Mouse (Mus musculus) liver, adult 2 months (tissue): ENCODE measurements around the gene Fam209. TPM values are rescaled to one million over a fixed set of nuclear protein-coding genes. Genes with fewer than 3 reads are reported as not detected.

ENCODE experiments used
- DNase-seq: peaks from one replicate; pipeline ENCODE4 v3.0.0-alpha.2; 2011; ENCODE audit warnings: low read depth, low spot score; ENCODE audit errors: extremely low read depth
- H3K27ac ChIP-seq: fragments of 200-500 bp; replicated peaks from 2 replicates; pipeline ENCODE4 v1.5.1; 2012; ENCODE audit warnings: low read depth, mild to moderate bottlenecking, control low read depth, inconsistent platforms, low read length; ENCODE audit not compliant: insufficient read depth
- H3K27me3 ChIP-seq: fragments of 200-500 bp; 2 replicates; pipeline ENCODE4 v1.6.1; 2012; ENCODE audit warnings: mild to moderate bottlenecking, moderate library complexity, low read length, inconsistent platforms; ENCODE audit not compliant: control insufficient read depth, insufficient read depth
- H3K36me3 ChIP-seq: fragments of 200-500 bp; 2 replicates; pipeline ENCODE4 v1.6.1; 2012; ENCODE audit warnings: low read length, inconsistent platforms; ENCODE audit not compliant: control insufficient read depth, insufficient read depth
- H3K4me1 ChIP-seq: fragments of 200-500 bp; 2 replicates; pipeline ENCODE4 v1.6.1; 2011; ENCODE audit warnings: low read length; ENCODE audit not compliant: control insufficient read depth, insufficient read depth
- H3K4me3 ChIP-seq: fragments of 200-500 bp; 2 replicates; pipeline ENCODE4 v1.5.1; 2011; ENCODE audit warnings: low read depth, mild to moderate bottlenecking, control low read depth, low read length, moderate library complexity; ENCODE audit not compliant: insufficient read depth
- H3K79me2 ChIP-seq: fragments of 200-500 bp; 2 replicates; pipeline ENCODE4 v1.6.1; 2012; ENCODE audit warnings: inconsistent platforms, mild to moderate bottlenecking, low read length, moderate library complexity; ENCODE audit not compliant: control insufficient read depth, insufficient read depth
- H3K9ac ChIP-seq: fragments of 200-500 bp; 2 replicates; pipeline ENCODE4 v1.6.1; 2012; ENCODE audit warnings: low read depth, mild to moderate bottlenecking, control low read depth, inconsistent platforms, low read length
- CTCF ChIP-seq: fragments of 200-500 bp; IDR thresholded peaks from 2 replicates; pipeline ENCODE4 v1.5.1; 2011; ENCODE audit warnings: low read depth, low read length, control low read depth
- POLR2A ChIP-seq: fragments of 200-500 bp; IDR thresholded peaks from 2 replicates; pipeline ENCODE4 v1.6.1; 2011; ENCODE audit warnings: low read length, control low read depth; ENCODE audit not compliant: insufficient read depth; ENCODE audit errors: extremely low read depth
- WGBS: fragments of 180-500 bp; shearing (Covaris S2); methylation state at CpG from one replicate; pipeline ENCODE4 v1.1.7; 2018; 5-methylcytosine and 5-hydroxymethylcytosine counted together
- polyA plus RNA-seq: library from polyadenylated mRNA; depleted of rRNA; stranded (reverse); fragments of >200 nt; gene quantifications from 2 replicates; pipeline ENCODE4 v1.2.3, GENCODE M21; 2012; rRNA removed
- total RNA-seq: library from RNA; depleted of rRNA; stranded (reverse); fragments of >200 nt; gene quantifications from 2 replicates; pipeline ENCODE4 v1.2.3, GENCODE M21; 2014; rRNA removed

Fam209 gene
- total and polyA plus RNA-seq, 2 experiments: 0.18 TPM

GRCm38 (mm10) chr2:172510056-172510712, 37.9 kb downstream of the Fam209 start:
- no peak for DNase-seq
- Histone ChIP-seq H3K9ac (no peak overlapping the region), H3K4me1 (no peaks in the 10 kb centered on the region), H3K27me3 (no peaks in the 10 kb centered on the region), H3K79me2 (no peaks in the 10 kb centered on the region), H3K27ac (no peak overlapping the region), H3K36me3 (no peaks in the 10 kb centered on the region), H3K4me3 (no peak overlapping the region)
- WGBS: 87% methylated on average over 15 of the region's 15 CpGs
- TF ChIP-seq POLR2A (no peak), CTCF (no peak)

- Histone ChIP-seq H3K27ac (no peak overlapping the region), H3K9ac (no peak overlapping the region), H3K36me3 (no peaks in the 10 kb centered on the region), H3K4me1 (no peaks in the 10 kb centered on the region), H3K4me3 (no peak overlapping the region), H3K79me2 (no peaks in the 10 kb centered on the region), H3K27me3 (no peaks in the 10 kb centered on the region)
- no peak for TF ChIP-seq POLR2A
- TF ChIP-seq CTCF: no peak
- 27% methylated on average over 3 of the region's 3 CpGs for WGBS
- DNase-seq: peak; percentile 75
Observed at GRCm38 (mm10) chr2:172510899-172511298, 38.6 kb downstream of the Fam209 start.

- WGBS: 37% methylated on average over 11 of the region's 11 CpGs
- Histone ChIP-seq H3K4me1 (no peaks in the 10 kb centered on the region), H3K79me2 (no peaks in the 10 kb centered on the region), H3K36me3 (no peaks in the 10 kb centered on the region), H3K27me3 (no peaks in the 10 kb centered on the region), H3K9ac (no peak overlapping the region), H3K4me3 (no peak overlapping the region), H3K27ac (no peak overlapping the region)
- DNase-seq: no peak
- TF ChIP-seq CTCF: no peak
Observed at GRCm38 (mm10) chr2:172516407-172516992, 44.2 kb downstream of the Fam209 start.

GRCm38 (mm10) chr2:172520616-172521371, 48.5 kb downstream of the Fam209 start:
- Histone ChIP-seq H3K4me1 (no peaks in the 10 kb centered on the region), H3K79me2 (no peaks in the 10 kb centered on the region), H3K27me3 (no peaks in the 10 kb centered on the region), H3K9ac (no peak overlapping the region), H3K36me3 (no peaks in the 10 kb centered on the region), H3K27ac (no peak overlapping the region), H3K4me3 (no peak overlapping the region)
- TF ChIP-seq POLR2A (no peak), CTCF (no peak)
- WGBS: 81% methylated on average over 9 of the region's 9 CpGs
- DNase-seq: no peak

- DNase-seq: no peak
- no peak for TF ChIP-seq CTCF
- no peak for TF ChIP-seq POLR2A
- Histone ChIP-seq H3K4me1 (no peaks in the 10 kb centered on the region), H3K36me3 (no peaks in the 10 kb centered on the region), H3K27me3 (no peaks in the 10 kb centered on the region), H3K9ac (no peak overlapping the region), H3K79me2 (no peaks in the 10 kb centered on the region), H3K4me3 (no peak overlapping the region), H3K27ac (no peak overlapping the region)
- WGBS: 78% methylated on average over 12 of the region's 12 CpGs
Observed at GRCm38 (mm10) chr2:172522528-172522927, 50.2 kb downstream of the Fam209 start.

Other genes with a start within 250 kb of the Fam209 start
- not detected in 2 replicates for gene Mc3r, start 224.0 kb upstream of the Fam209 start, total RNA-seq
- gene Mc3r, start 224.0 kb upstream of the Fam209 start, polyA plus RNA-seq: not detected in 2 replicates
- gene Fam210b, start 127.0 kb upstream of the Fam209 start, total RNA-seq: 27.0 and 35.5 TPM in 2 replicates
- gene Fam210b, start 127.0 kb upstream of the Fam209 start, polyA plus RNA-seq: 62.1 and 87.1 TPM in 2 replicates
- 0.28 and 1.5 TPM in 2 replicates for gene Aurka, start 102.0 kb upstream of the Fam209 start, total RNA-seq
- 0.37 and 0.57 TPM in 2 replicates for gene Aurka, start 102.0 kb upstream of the Fam209 start, polyA plus RNA-seq
- gene Cstf1, start 101.8 kb upstream of the Fam209 start, total RNA-seq: 10.9 and 14.5 TPM in 2 replicates
- gene Cstf1, start 101.8 kb upstream of the Fam209 start, polyA plus RNA-seq: 27.8 and 30.8 TPM in 2 replicates
- gene Cass4, start 78.7 kb upstream of the Fam209 start, total RNA-seq: not detected in 2 replicates
- not detected in 2 replicates for gene Cass4, start 78.7 kb upstream of the Fam209 start, polyA plus RNA-seq
- 35.0 and 37.0 TPM in 2 replicates for gene Rtf2, start 32.0 kb upstream of the Fam209 start, total RNA-seq
- 31.5 and 36.3 TPM in 2 replicates for gene Rtf2, start 32.0 kb upstream of the Fam209 start, polyA plus RNA-seq
- not detected in 2 replicates for gene Gcnt7, start 13.9 kb upstream of the Fam209 start, total RNA-seq
- not detected in 2 replicates for gene Gcnt7, start 13.9 kb upstream of the Fam209 start, polyA plus RNA-seq
- not detected in 2 replicates for gene Tfap2c, start 77.1 kb downstream of the Fam209 start, total RNA-seq
- not detected in 2 replicates for gene Tfap2c, start 77.1 kb downstream of the Fam209 start, polyA plus RNA-seq